Mouse (Mus musculus): ENCODE data around the gene Eps8. TPM values are rescaled to one million over a fixed set of nuclear protein-coding genes. Genes with fewer than 3 reads are reported as not detected.

The Eps8 gene
- polyA plus RNA-seq, 1 experiment from 2014 or later, result 17.8 TPM

DNA sequence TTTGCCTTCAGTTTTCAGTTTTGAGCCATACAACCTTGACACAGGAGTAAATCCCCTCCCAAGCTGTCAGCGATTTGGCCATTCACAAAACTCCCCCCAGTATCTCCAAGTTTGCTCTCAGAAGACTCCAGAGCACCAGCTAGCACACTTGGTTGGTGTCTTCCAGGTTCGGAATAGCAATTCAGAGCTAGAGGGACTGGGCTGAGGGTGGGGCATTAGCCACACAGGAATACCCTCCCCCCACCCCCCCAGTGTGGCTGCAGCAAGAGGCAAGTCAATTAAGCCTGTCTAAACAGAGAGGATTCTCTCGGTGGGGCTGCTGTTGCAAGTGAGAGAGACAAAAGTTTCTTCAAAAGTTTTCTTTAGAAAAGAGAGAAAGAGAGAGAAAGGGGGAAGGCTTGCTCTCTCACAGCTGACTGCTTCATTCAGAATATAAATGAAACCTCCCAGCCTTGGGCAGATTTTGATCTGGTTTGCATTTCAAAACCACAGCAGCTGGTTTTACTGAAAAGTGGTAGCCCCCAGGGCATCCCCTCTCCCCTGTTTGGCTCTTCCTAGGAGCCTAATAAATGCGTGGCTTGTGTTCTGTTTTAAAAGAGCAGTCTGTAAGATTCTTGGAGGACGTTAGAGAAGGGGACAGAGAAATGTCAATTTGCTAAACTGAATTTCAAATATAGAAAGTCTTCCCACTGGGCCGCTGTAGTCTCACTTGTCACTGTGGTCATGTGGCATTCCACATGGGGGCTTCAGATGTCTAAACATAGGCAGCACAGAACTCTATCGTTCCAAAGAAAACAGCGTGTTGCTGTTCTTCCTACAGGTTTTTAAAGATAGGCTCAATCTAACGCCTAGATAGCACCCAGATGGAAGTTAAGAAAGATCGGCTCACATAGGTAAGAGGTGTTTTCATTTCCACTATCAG is 112.2 kb downstream of the Eps8 start:
- H3K27ac ChIP-seq (replicated peaks), result peak overlapping the region; percentile 58
- peak overlapping the region; percentile 53 for H3K4me2 ChIP-seq

DNA sequence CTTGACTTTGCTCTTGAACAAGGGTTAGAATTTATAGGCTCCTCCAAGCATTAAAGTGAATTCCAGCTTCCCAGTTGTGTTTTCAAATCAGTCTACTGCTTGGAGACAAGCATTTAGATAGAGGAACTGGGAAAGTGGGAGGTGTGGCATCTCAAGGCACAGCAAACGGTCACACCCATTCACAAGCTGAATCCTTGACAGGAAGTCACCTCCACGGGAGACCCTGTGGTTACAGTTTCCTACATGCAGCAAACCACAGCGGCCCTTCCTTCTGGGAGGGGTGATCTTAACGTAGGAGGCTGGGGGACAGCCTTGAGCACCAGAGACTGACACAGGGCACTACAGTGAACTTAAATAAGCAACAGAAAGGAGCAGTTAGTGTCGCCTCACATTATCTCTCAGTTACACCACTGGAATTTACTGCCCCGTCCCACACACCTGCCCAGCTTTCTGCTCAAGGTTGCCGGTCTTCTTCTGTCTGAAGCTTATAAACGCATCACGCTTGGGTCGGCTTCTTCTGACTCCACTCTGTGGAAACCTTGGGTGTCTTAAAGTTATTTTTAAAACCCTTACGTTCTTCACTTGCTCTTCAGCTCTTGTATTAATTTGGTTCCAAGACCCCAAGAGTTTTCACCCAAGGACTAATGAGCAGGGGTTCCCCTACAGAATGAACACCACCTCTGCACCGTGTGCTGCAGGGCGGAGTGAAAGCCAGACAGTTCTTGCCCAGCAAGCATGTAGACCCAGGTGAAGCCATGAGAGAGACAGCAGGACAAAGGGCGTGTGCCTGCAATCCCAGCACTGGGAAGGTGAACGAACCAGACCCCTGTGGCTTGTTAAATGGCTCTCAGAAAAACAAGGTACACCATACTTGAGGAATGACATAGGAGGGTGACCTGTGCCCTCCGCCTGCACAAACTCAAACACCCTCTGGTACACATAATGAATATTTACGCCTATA is 113.2 kb downstream of the Eps8 start:
- Histone ChIP-seq H3K27me3 (replicated peaks) (no peaks in the 10 kb centered on the region), H3K9ac (no peak overlapping the region), H3K9me3 (peaks cover 4% of the 10 kb centered on the region; the same call in 1 of the 2 replicates), H3K4me1 (peaks cover 36% of the 10 kb centered on the region), H3K4me2 (no peak overlapping the region), H3K27ac (replicated peaks) (no peak overlapping the region), H3K36me3 (0 out of 2 replicates have a peak, but pooled peaks cover 3% of the 10 kb centered on the region), H3K4me3 (no peak overlapping the region)
- ATAC-seq (ENCODE audit: extremely low read depth, insufficient number of reproducible peaks, low FRiP score, low TSS enrichment), result no peak
- 52% methylated on average over 17 of the region's 17 CpGs for WGBS

More for the DNA sequence above, 112.2 kb downstream of the Eps8 start:
- 14% methylated on average over 10 of the region's 10 CpGs for WGBS
- ATAC-seq (ENCODE audit: extremely low read depth, insufficient number of reproducible peaks, low FRiP score, low TSS enrichment), result no peak
- peak overlapping the region; percentile 44 for H3K9ac ChIP-seq
- no peaks in the 10 kb centered on the region for H3K36me3 ChIP-seq
- H3K4me1 ChIP-seq, result peaks cover 38% of the 10 kb centered on the region
- no peaks in the 10 kb centered on the region for H3K27me3 ChIP-seq (replicated peaks)
- no peak overlapping the region for H3K4me3 ChIP-seq
- peaks cover 4% of the 10 kb centered on the region; the same call in 1 of the 2 replicates for H3K9me3 ChIP-seq

DNA sequence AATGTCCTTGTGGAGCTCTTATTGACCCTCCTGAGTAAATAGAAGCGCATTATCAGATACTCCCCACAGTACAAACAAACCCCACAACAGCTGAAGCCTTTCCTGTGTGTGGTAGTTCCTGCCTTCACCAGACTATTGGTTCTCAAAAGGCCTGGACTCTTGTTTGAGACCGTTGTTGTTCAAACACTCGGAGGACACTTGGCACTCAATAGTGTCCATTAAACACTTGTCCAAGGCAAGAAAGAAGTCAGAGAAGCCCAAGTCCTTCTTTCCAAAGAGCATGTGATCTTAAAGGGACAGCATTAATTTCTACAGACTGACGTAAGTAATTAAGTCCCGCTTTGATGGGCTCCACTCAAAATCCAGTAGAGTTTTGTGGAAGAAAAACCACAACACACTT is 113.9 kb downstream of the Eps8 start:
- Histone ChIP-seq H3K36me3 (peaks cover 6% of the 10 kb centered on the region), H3K27me3 (replicated peaks) (no peaks in the 10 kb centered on the region), H3K9ac (no peak overlapping the region), H3K4me2 (no peak overlapping the region), H3K4me1 (peaks cover 36% of the 10 kb centered on the region), H3K9me3 (peaks cover 4% of the 10 kb centered on the region; the same call in 1 of the 2 replicates), H3K4me3 (no peak overlapping the region), H3K27ac (replicated peaks) (no peak overlapping the region)
- ATAC-seq (ENCODE audit: extremely low read depth, insufficient number of reproducible peaks, low FRiP score, low TSS enrichment), result no peak
- 68% methylated on average over 5 of the region's 5 CpGs for WGBS

DNA sequence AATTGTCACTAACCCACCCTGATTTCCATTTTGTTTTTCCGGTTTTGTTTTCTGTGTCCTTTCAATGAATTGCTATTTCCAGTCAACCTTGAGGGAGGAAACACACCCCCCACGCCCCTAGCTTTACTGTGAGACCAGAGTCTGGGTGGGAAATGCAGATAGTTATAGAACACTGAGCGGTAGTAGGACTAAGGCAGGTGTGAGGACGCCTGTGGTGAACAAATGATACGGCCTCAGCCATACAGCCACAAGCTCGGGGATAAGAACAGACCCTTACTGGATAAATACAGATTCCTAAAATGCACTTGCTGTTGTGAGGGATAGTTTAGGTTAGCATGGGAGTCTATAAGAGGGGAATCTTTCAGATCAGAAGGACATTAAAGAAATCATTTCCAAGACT is 114.3 kb downstream of the Eps8 start:
- peaks cover 36% of the 10 kb centered on the region for H3K4me1 ChIP-seq
- H3K27ac ChIP-seq (replicated peaks), result no peak overlapping the region
- no peak for ATAC-seq (ENCODE audit: extremely low read depth, insufficient number of reproducible peaks, low FRiP score, low TSS enrichment)
- peaks cover 4% of the 10 kb centered on the region; the same call in 1 of the 2 replicates for H3K9me3 ChIP-seq
- no peak overlapping the region for H3K9ac ChIP-seq
- 73% methylated on average over 6 of the region's 6 CpGs for WGBS
- no peak overlapping the region for H3K4me3 ChIP-seq
- H3K36me3 ChIP-seq, result peaks cover 11% of the 10 kb centered on the region
- H3K27me3 ChIP-seq (replicated peaks), result no peaks in the 10 kb centered on the region
- no peak overlapping the region for H3K4me2 ChIP-seq

DNA sequence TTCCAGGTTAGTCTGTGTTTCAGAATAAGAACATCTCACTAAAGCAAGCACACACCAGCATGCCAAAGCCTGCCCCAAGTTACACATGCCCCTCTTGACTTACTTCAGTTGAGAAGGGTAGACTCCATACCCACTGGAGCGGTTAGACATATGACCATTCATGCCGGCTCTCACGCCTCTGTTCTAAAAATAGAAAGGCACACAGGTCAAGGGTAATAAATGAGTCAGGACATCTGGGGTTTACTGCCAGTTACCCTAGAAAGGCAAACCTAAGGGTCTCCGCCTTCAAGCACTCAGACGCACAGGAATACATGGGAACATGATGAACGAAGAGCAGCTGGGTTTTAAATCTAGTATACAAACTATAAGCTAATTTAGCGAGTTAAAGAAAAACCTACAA is 115.5 kb downstream of the Eps8 start:
- 64% methylated on average over 7 of the region's 7 CpGs for WGBS
- Histone ChIP-seq H3K27ac (replicated peaks) (no peak overlapping the region), H3K9me3 (no peaks in the 10 kb centered on the region), H3K9ac (no peak overlapping the region), H3K36me3 (peaks cover 11% of the 10 kb centered on the region), H3K4me2 (no peak overlapping the region), H3K27me3 (replicated peaks) (no peaks in the 10 kb centered on the region), H3K4me1 (peaks cover 36% of the 10 kb centered on the region), H3K4me3 (no peak overlapping the region)
- ATAC-seq (ENCODE audit: extremely low read depth, insufficient number of reproducible peaks, low FRiP score, low TSS enrichment), result no peak

GRCm38 (mm10) chr6:137532758-137533157 is 121.9 kb downstream of the Eps8 start:
- Histone ChIP-seq H3K27ac (replicated peaks) (no peak overlapping the region), H3K36me3 (peaks cover 11% of the 10 kb centered on the region), H3K9me3 (no peaks in the 10 kb centered on the region), H3K4me1 (no peaks in the 10 kb centered on the region), H3K4me2 (no peak overlapping the region), H3K9ac (no peak overlapping the region), H3K27me3 (replicated peaks) (no peaks in the 10 kb centered on the region), H3K4me3 (no peak overlapping the region)
- no peak for ATAC-seq (ENCODE audit: extremely low read depth, insufficient number of reproducible peaks, low FRiP score, low TSS enrichment)
- 75% methylated on average over 8 of the region's 8 CpGs for WGBS

DNA sequence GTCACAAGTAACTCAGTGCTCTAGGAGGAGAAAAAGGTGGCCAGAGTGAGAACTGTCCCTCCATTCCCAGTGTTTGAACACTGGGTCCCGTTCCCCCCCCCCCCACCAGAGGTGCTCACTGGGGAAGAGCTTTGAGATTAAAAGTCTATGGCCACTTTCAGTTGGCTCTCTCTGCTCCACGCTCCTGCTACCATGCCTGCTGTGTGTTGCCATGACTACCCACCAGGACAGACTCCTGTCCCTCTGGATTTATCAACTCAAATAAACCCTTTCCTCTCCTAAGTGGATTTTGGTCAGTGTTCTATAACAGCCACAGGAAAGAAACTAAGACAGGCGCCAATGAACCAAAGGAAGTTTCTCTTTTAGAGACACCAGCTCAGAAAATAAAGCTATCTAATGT is 128.9 kb downstream of the Eps8 start:
- H3K9ac ChIP-seq, result no peak overlapping the region
- 21% methylated on average over 3 of the region's 3 CpGs for WGBS

GRCm38 (mm10) chr6:137520343-137520704 is 134.4 kb downstream of the Eps8 start:
- Histone ChIP-seq H3K36me3 (peaks cover 4% of the 10 kb centered on the region; the same call in 1 of the 2 replicates), H3K27ac (replicated peaks) (no peak overlapping the region), H3K4me3 (no peak overlapping the region), H3K9ac (no peak overlapping the region), H3K4me1 (no peaks in the 10 kb centered on the region), H3K4me2 (no peak overlapping the region), H3K9me3 (no peaks in the 10 kb centered on the region), H3K27me3 (replicated peaks) (no peaks in the 10 kb centered on the region)
- ATAC-seq (ENCODE audit: extremely low read depth, insufficient number of reproducible peaks, low FRiP score, low TSS enrichment), result no peak
- WGBS, result 78% methylated on average over 8 of the region's 8 CpGs

More for the DNA sequence above, 128.9 kb downstream of the Eps8 start:
- ATAC-seq (ENCODE audit: extremely low read depth, insufficient number of reproducible peaks, low FRiP score, low TSS enrichment), result no peak
- Histone ChIP-seq H3K4me1 (no peaks in the 10 kb centered on the region), H3K27ac (replicated peaks) (no peak overlapping the region), H3K36me3 (no peaks in the 10 kb centered on the region), H3K27me3 (replicated peaks) (no peaks in the 10 kb centered on the region), H3K4me3 (no peak overlapping the region), H3K4me2 (no peak overlapping the region), H3K9me3 (no peaks in the 10 kb centered on the region)

- H3K9me3 ChIP-seq, result no peaks in the 10 kb centered on the region
- H3K4me1 ChIP-seq, result no peaks in the 10 kb centered on the region
- H3K27ac ChIP-seq (replicated peaks), result no peak overlapping the region
- peaks cover 5% of the 10 kb centered on the region; the same call in 1 of the 2 replicates for H3K36me3 ChIP-seq
- H3K4me2 ChIP-seq, result no peak overlapping the region
- no peak overlapping the region for H3K9ac ChIP-seq
- WGBS, result 72% methylated on average over 11 of the region's 11 CpGs
- no peak overlapping the region for H3K4me3 ChIP-seq
- ATAC-seq (ENCODE audit: extremely low read depth, insufficient number of reproducible peaks, low FRiP score, low TSS enrichment), result no peak
- H3K27me3 ChIP-seq (replicated peaks), result no peaks in the 10 kb centered on the region
Observed at GRCm38 (mm10) chr6:137519529-137520342, 134.9 kb downstream of the Eps8 start.

DNA sequence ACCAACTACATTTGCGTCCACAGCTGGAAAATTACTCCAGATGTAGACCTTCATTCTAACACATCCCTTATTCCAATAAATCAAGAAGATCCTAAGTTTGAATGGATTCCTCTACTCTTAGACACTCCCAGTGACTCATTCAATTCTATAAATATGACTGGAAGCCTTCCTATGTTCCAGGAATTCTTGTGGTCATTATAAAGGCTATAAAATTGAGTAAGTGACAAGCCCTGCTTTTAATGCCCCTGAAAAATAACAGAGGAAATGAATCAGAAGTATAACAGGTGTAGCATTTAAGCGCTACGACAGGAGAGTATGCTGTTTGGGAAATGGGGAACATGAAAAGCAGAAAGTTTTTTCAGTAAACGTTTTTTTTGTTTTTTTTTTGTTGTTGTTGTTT is 139.8 kb downstream of the Eps8 start:
- H3K9ac ChIP-seq, result no peak overlapping the region
- H3K27me3 ChIP-seq (replicated peaks), result no peaks in the 10 kb centered on the region
- no peak overlapping the region for H3K27ac ChIP-seq (replicated peaks)
- 83% methylated on average over 4 of the region's 4 CpGs for WGBS
- no peaks in the 10 kb centered on the region for H3K9me3 ChIP-seq
- no peak overlapping the region for H3K4me2 ChIP-seq
- peaks cover 12% of the 10 kb centered on the region for H3K36me3 ChIP-seq
- no peak overlapping the region for H3K4me3 ChIP-seq
- H3K4me1 ChIP-seq, result peaks cover 4% of the 10 kb centered on the region
- ATAC-seq (ENCODE audit: extremely low read depth, insufficient number of reproducible peaks, low FRiP score, low TSS enrichment), result no peak

Measured in heart, embryonic 13.5 days (tissue).